Mouse (Mus musculus) lung, adult 2 months (tissue): ENCODE measurements at regions not wholly inside any gene's neighbourhood (a gene's known extent, or its start where the extent isn't known, plus 50 kb on each side); places are given as distances from the start of the nearest gene placed in this dataset.

Experiments used
- CTCF ChIP-seq: fragments of 200-500 bp; IDR thresholded peaks from 2 replicates; pipeline ENCODE4 v1.5.1; 2011; ENCODE audit warnings: mild to moderate bottlenecking, low read length, control low read depth; ENCODE audit not compliant: insufficient read depth
- POLR2A ChIP-seq: fragments of 200-500 bp; IDR thresholded peaks from 2 replicates; pipeline ENCODE4 v1.6.1; 2011; ENCODE audit warnings: low read depth, mild to moderate bottlenecking, control low read depth, low read length, borderline replicate concordance; ENCODE audit errors: extremely low read depth

GRCm38 (mm10) chr17:72733006-72733405, 103.2 kb upstream of the Ypel5 start:
- TF ChIP-seq CTCF (no peak), POLR2A (no peak)
